Mouse (Mus musculus) c-Kit-positive CD71-positive TER-119-negative erythroid progenitor cells, embryonic 14.5 days (primary cell): ENCODE measurements at regions not wholly inside any gene's neighbourhood (a gene's known extent, or its start where the extent isn't known, plus 50 kb on each side); places are given as distances from the start of the nearest gene placed in this dataset.
A peak's percentile ranks its signal among the peaks of the same experiment; 100 is the strongest.

Experiments used
- DNase-seq: peaks from one replicate; pipeline ENCODE4 v3.0.0-alpha.2; 2013; ENCODE audit warnings: low read depth

DNA sequence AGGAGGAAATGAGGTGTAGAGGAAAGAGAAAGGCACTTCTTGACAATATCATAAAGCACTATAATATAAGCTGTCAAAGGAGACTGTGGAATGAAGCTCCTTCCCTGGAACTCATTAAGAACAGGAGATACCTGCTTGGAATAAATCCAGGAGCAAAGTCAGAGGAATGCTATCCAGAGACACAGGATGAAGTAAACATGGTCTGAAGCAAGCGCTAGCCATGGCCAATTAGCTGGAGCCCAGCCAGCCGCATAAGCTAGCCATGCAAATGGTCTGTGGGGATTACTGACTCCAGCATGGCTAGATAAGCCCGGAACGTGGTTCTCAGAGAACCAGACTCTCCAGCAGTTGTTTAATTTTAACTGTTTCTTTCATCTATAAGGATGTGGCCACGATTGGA is 54.9 kb upstream of the Gpc3 start:
- no peak for DNase-seq

DNA sequence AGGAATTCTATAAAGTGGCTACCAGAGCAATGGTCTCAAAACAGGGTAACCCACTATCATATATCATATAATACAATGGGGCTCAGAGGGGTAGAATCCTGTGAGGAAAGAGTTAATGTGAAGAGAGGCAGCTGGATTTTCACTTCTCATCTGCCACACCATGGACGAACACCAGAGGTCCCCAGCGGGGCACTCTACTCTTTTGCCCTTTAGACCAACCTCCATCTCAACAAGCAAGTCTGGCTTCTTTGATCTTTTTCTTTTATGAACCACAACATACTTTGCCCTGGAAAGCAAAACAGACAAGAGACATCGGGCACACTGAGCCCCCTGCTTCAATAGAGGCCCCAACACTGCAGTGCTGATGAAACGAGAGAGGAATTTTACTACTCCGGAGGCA is 65.3 kb upstream of the Gpc3 start:
- DNase-seq = peak; percentile 1

DNA sequence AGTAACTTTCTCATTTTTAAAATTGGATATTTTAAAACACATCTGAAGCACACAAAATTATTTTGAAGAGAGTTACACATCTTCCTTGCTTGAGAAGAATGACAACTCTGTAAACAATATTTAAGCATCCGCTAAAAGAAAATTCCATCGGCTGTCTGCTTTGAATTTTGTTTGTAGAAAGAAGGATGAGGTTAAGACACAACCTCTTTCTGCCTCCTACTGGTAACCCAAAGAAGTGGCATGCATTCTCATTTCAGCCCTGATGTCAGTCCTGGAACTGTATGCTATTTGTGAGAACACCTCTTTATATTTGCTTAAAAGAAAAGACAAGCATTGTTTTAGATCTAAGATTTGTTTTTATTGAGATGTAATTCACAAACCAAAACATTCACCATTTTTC is 80.6 kb upstream of the Gpc3 start:
- no peak for DNase-seq

DNA sequence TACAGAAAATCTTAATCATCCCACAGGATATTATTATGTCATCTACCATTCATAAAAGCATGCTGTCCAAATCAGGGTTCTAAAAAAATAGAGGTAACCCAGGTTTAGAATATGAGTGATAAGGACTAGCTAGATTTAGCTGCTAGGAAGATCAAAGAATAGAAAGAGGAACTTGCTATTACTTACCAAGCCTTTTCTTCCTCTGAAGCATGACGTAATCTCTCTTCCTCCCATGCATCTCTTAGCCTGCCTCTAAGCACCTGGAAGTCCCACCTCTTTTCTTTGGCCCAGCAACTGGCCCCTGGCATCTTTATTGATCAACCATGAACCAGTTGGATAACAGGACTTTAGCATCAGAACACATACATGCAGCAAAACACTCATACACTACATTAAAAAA is 85.9 kb upstream of the Gpc3 start:
- no peak for DNase-seq

DNA sequence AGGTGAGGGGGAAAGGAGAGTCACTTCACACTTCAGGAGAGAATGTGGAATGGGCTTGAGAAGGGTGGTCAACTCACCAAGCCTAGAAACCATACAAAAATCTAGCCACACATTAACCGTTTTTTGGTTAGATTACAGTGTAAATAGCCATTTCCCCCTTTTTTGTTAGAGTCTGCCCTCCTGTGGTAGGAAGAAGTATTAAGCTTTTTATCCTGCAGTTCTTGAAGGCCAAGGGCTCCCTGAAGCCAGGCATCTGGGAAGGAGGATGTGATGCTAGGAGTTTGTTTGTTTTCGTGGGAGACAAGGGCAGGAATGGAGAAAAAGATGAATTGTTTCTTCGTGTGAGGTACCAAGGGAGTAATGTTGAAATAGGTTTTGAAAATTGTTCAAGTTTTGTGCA is 73.5 kb upstream of the Ccdc160 start:
- DNase-seq = no peak

DNA sequence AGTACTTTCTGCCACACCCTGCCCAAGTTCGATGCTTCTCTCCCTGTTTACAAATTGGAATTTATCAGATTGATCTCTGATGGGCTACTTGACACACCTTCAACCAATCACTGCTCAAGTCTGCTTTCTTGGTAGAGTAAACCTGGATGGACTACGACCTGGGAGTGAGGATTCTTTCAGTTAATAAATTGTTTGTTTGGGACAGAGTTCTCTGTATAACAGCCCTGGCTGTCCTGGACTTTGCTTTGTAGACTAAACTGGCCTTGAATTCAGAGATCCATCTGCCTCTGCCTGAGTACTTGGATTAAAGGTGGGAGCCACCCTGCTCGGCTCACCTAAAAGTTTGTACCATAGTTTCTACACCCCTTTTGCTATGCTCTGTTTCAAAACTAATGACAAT is 52.9 kb upstream of the Ccdc160 start:
- DNase-seq = no peak
